In the genomic region with DNA sequence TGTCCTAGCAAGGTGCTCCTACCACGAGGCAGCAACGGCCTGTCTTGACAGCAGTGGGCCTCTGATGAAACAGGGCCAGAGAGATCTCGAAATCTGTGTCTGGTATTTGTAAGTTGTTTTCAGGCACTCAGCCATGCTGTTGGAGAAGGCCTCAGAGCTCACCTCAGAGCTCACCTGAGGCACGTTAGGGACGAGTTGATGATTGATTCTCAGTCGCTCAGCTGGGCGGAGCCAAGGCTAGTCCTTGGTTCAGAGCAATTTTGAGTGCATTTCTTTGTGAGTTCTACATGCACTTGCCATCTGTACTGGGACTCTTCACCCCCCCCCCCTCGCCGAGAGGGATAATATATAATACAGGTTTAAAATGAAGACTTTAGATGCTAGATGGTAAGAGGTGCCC, we compare ENCODE assay signal across 24 mouse cellular contexts.
"Had no signal": no experiment of that assay in that cellular context is flagged by ENCODE, and none has a peak within 500 bp of the region (broad histone marks: within the 10 kb centered on the region; RNA-seq: fewer than 3 reads in every experiment).

No protein-coding gene starts in this region.

- H3K4me2 ChIP-seq: heart, embryonic 12.5 days; hindbrain, embryonic 12.5 days; hindbrain, embryonic 14.5 days; intestine, embryonic 15.5 days; kidney, embryonic 15.5 days; limb, embryonic 12.5 days; liver, embryonic 11.5 days; liver, embryonic 13.5 days had no signal

- H3K36me3 ChIP-seq: heart, embryonic 10.5 days; heart, embryonic 12.5 days; hindbrain, embryonic 12.5 days; intestine, embryonic 15.5 days; kidney, embryonic 15.5 days; limb, embryonic 10.5 days; limb, embryonic 12.5 days; liver, embryonic 13.5 days had no signal

- H3K4me3 ChIP-seq: gastrocnemius, adult 2 months; heart, embryonic 10.5 days; heart, embryonic 12.5 days; hindbrain, embryonic 10.5 days; hindbrain, embryonic 12.5 days; intestine, embryonic 15.5 days; kidney, embryonic 15.5 days; layer of hippocampus, adult 2 months; left cerebral cortex, adult 2 months; limb, embryonic 10.5 days; limb, embryonic 12.5 days; liver, embryonic 13.5 days had no signal

- H3K27ac ChIP-seq: gastrocnemius, adult 2 months; heart, embryonic 10.5 days; hindbrain, embryonic 10.5 days; hindbrain, embryonic 12.5 days; hindbrain, embryonic 14.5 days; intestine, embryonic 15.5 days; kidney, embryonic 15.5 days; left cerebral cortex, adult 2 months; limb, embryonic 10.5 days; limb, embryonic 12.5 days; liver, embryonic 13.5 days had no signal

- H3K9ac ChIP-seq: heart, embryonic 12.5 days; hindbrain, embryonic 12.5 days; hindbrain, embryonic 14.5 days; intestine, embryonic 15.5 days; kidney, embryonic 15.5 days; limb, embryonic 12.5 days; liver, embryonic 13.5 days had no signal

- H3K27me3 ChIP-seq: heart, embryonic 12.5 days; hindbrain, embryonic 12.5 days; intestine, embryonic 15.5 days; kidney, embryonic 15.5 days; limb, embryonic 12.5 days; liver, embryonic 13.5 days had no signal

- DNase-seq: gastrocnemius, adult 2 months; gastrocnemius, postnatal 10 days; gastrocnemius, postnatal 25 days; heart, adult 18-20 months; heart, postnatal 10 days; heart, postnatal 4 days; kidney, postnatal 14 days; liver; liver, embryonic 13.5 days had no signal

- H3K9me3 ChIP-seq: heart, embryonic 10.5 days; heart, embryonic 12.5 days; hindbrain, embryonic 10.5 days; hindbrain, embryonic 12.5 days; intestine, embryonic 15.5 days; kidney, embryonic 15.5 days; limb, embryonic 10.5 days; limb, embryonic 12.5 days; liver, embryonic 13.5 days had no signal

- ATAC-seq: hindbrain, embryonic 16.5 days; inflammation-experienced regulatory T-cells, adult 6 months; intestine, embryonic 15.5 days; intestine, postnatal 0 days had no signal

- H3K4me1 ChIP-seq: intestine, embryonic 15.5 days had no signal
